Mouse (Mus musculus) liver, embryonic 14.5 days (tissue): ENCODE measurements around the gene Bmf.

Source experiments
- CTCF ChIP-seq: IDR thresholded peaks from 2 replicates; pipeline ENCODE4 v1.5.1; 2016; ENCODE audit warnings: antibody characterized with exemption, low read depth, control low read depth
- EP300 ChIP-seq: IDR thresholded peaks from 2 replicates; pipeline ENCODE4 v1.6.1; 2016; ENCODE audit warnings: antibody characterized with exemption, low read depth

DNA sequence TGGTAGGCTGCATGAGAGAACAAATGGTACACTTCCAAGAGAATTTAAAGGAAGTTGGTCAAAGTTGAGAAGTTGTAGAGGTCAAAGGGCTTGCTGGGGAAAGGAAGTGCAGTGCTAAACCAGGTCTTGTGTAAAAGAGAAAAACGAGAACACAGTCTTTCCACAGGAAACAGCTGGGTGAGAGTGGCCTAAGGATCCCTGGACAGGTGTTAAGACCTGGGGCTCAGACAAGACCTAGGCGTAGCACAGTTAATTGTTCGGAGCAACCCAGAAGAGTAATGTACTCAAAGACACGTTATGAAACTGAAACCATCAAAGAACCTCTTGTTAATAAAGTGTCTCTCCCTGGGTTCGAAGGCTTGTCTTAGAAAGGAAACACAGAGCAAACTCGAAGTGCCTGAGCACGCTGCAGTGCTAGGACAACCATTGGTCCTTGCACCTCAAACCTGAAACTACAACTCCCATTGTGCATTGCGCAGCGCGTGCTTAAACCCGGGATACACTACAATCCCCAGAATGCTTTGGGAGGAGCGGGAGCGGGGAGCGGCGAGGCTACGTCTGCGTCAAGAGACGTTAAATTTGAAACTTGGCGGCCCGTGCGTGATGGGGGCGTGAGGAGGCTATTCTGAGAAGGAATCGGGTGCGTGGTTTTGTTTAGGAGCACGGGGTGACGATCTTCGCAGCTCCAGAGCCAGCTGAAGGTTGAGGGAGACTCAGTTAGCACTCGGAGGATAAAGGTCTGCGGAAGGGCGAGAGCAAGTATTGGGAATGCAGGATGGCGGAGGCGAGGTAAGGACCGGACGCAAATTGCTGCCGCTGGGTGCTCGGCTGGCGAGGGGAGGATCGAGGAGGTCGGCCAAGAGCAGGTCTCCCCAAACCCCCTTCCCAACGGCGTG is 48.4 kb upstream of the Bmf start, which contains the start of gene Bub1b:
- TF ChIP-seq CTCF (no peak), EP300 (no peak)
